Mouse (Mus musculus) adrenal gland, postnatal 25 days (tissue): ENCODE data around the gene Tpx2. TPM values are rescaled to one million over a fixed set of nuclear protein-coding genes. Genes with fewer than 3 reads are reported as not detected.

Source experiments
- DNase-seq: peaks from one replicate; pipeline ENCODE4 v3.0.0; 2021; ENCODE audit warnings: mixed read lengths
- total RNA-seq: library from RNA; stranded (reverse); gene quantifications from 2 replicates; pipeline ENCODE4 v1.2.3, GENCODE M21; 2021

The Tpx2 gene
- total RNA-seq, 1 experiment from 2014 or later, result 9.6 TPM

DNA sequence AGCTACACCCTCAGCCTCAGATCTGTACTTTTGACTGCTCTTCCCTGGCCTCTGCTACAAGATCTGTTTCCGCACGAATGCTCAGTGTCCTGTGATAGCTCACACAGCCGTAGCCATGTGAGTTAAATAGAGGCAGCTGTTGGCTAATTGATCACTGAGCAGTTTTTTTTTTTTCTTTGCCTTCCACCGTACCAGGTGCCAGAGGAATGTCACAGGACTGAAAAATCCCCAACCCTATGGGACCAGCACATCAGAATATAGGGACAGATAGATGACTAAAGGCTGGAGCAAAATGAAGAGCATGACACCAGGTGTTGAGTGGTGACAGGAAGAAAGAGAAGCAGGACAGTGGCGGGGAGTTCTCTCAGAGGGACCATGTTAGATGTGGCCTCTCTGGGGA lies 68.3 kb downstream of the Tpx2 start:
- DNase-seq, result no peak

DNA sequence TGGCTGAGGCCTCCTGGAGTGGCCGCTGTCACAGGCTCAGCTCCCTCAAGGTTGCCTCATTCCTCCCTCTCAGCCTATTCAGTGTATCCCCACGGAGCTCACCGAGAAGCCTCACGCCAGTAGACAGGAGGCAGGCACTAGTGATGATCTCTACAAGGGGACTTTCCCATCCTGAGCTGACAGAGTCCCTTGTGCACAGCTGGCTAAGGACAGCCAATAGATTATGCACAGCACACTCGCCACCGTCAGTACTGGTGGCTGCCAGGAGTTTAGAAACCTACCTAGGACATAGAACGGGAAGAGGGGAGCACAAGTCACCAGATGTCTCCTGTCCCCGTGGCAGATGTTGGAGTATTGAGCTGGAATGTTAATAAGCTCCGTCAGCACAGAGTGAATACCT lies 69.9 kb downstream of the Tpx2 start:
- no peak for DNase-seq

DNA sequence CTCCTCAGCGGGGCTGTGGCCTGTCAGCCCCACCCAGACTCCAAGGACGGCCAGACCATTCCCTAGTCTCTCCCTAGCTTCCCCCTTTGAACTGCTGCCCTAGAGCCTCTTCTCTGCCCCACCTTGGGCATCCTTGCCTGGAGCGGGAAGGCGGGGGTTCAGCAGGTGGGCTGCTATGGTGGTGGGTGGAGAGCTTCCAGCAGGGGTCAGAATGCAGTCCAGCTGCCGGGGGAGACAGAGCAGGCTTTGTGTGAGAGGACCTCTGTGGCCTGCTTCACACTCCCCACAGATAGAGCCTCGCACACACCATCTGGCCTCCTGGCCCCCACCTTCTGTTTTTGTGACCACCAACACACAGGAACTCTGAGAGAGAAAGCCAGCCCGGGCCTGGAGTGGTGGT lies 74.6 kb downstream of the Tpx2 start:
- no peak for DNase-seq

DNA sequence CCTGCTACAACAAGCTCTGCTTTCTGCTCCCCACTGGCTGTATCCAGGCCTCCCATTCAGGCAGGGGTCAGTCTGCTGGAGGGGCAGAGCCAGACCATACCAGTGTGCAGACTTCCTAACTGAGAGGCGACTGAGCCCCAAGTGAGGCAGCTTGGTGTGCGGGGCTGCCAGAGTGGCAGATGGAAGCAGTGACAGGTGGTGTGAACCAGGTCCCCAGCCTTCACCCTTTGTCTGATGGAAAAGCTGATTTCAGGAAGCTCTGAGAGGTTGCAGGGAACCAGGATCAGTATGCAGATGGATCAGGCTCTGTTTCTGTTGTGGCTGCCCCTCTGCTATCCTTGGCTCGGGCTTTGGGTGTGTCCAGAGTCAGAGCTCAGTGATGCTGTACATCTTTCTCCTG lies 75.9 kb downstream of the Tpx2 start:
- no peak for DNase-seq

DNA sequence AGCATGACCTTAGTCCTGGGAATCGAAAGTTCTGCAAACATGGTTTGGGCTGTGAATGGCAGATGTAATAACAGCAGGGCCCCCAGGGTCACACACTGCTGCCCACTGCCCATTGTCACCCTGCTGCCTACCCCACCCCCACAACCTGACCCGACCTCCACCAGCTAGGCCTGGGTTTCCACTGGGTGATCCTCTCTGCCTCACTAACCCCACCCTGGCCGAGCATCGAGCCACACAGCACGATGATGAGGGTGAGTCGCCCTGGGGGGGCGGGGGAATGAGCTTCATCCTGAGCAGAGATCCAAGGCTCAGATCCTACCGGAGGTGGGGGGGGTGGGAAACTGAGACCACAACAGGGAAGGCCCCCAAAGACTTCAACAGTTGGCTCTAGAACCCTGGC lies 76.4 kb downstream of the Tpx2 start:
- DNase-seq, result no peak

DNA sequence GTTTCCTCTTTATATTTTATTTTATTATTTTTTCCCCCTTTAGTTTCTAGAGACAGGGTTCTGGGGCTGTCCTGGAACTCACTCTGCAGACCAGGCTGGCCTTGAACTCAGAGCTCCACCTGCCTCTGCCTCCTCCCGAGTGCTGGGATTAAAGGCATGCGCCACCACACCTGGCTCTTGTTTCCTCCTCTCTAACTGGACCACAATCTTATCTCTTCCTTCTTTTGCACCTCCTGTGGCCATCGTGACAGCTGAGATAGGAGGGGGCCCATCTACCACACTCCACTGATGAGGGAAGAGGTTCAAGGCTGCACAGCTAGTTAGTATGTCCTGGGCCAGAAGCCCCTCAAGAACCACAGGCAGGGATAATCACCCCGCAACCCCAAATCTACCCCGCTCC lies 76.8 kb downstream of the Tpx2 start:
- DNase-seq, result no peak

DNA sequence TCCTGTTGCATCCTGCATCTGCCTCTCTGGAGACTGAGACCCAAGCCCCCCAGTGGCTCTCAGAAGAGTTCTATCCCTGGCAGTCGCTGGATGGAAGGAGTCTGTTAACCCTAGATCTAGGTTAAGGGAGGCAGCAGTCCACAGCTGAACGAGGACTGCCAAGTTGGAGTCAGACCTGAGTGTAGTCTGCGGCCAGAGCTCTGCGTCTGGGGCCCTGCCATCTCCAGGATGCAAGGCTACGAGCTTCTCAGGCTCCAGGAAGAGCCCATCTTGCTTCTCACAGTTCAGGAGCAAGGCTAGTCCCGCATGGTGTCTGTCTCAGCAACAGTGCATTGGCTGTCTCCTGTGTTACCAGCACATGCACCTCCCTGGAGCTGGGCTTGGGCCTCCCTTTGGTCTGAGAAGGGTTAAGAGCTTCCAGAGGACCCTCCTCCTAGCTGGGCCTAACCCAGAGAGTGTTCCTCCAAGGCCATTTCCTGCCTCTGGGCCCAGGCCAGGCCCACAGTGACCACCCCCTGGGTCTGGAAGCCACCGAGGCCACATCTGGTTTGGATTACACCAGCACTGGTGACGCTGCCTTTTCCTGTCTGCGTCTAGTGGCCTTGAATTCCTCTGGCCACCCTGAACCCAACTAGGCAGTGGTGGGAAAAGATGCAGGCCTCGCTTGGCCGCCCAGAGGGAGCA lies 77.6 kb downstream of the Tpx2 start:
- peak; percentile 69 for DNase-seq

DNA sequence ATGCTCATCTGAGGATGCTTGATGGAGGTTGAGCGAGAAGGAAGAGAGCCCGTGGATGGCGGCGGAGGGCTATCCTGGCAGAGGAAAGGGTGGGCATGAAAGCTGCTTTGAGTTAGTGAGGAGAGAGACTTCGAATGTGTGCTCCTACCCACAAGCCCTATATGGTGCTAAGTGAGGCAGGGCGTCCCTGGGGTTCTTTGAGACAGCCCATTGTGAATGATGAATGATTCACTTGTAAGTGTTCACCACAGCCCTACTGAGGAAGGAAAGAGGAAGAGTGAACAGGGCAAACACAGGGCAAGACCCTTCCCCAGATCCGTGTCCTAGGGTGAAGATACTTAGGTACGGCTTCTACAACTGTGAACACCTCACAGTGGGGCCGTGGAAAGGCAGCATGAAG lies 79.1 kb downstream of the Tpx2 start:
- DNase-seq, result no peak

DNA sequence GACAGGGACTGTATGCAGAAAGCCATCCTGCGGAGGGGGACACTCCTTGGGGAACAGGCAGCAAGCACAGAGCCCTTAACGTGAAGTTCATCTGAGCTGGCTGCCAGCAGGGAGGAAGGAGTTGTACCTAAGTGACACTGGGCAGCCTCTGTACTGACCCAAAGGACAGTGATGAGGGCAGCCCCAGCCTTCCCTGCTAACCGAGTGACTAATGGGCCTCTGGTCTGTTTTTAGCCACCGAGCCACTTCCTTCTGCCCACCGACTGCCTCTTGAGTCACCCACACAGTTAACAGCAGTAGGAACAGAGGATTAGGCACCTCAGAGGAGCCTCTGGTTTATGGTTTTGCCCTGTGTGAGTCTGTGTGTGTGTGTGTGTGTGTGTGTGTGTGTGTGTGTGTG lies 79.6 kb downstream of the Tpx2 start:
- DNase-seq, result no peak

DNA sequence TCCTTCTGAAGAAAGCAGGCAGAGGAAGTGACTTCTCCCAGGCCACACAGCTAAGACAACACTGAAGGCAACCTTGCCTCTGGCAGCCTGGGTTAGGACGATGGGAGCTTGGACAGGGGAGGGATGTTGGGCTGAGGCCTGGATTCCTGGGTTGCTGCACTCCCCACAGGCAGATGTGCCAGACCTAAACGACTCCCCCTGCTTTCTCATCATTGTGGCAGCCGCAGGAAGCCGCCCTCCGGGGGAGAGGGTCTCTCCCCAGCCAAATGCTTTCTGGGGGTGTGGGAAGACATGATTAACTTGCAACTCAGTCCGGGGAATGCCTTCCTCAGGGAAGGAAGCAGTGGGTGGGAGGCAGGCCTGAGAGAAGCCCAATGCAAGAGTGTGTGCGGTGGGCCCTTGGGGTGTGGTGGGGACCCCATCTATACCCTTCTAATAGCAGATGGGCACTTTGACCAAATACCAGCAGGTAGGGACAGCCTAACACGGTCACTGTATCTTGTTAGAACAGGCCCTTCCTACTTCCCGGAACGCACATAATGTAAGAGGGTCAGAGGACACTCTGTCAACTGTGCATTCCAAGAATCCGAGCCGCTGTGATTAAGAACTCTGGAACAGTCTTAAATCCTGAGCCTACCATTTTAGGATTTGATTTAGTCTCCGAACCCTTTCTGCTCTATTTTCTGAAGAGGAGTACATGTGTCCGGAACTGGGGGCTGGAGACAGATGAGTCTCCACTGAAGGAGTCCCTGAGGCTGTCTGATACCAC lies 80.6 kb downstream of the Tpx2 start:
- no peak for DNase-seq

DNA sequence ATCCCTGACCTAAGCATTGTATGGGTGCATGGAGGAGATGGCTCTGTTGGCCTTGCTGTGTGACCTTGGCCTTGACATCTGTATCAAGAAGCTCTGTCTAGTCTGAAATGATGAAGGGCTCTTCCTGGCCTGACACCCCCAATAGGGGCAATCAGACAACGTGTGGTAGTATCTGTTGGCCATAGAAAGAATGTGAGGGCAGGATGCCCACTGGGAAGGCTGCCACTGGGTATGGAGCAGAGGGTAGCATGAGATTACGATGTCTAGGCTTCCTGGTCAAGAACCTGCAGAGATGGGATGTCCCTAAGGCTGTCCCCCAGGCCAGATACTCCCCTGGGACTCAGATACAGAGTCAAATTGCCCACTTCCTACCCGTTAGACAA lies 81.2 kb downstream of the Tpx2 start:
- DNase-seq, result no peak

DNA sequence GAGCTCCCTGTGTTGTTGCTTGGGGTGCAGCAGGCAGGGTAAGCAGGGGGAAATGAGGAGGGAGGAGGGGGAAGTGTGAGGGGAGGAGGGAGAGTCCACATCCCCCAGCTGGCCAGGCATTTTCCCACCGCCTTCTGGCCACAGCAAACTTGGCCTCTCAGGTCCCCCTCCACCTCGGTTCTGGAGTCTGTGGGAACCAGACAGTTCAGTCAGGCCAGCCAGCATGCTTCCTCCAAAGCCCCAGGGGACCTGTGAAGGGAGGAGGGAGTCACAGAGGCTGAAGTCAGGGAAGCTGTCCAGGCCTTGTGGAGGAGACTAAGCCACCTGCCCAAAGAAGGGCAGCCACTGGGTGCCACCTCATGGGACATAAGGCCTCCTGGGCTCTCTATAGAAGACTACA lies 82.5 kb downstream of the Tpx2 start:
- DNase-seq, result no peak

DNA sequence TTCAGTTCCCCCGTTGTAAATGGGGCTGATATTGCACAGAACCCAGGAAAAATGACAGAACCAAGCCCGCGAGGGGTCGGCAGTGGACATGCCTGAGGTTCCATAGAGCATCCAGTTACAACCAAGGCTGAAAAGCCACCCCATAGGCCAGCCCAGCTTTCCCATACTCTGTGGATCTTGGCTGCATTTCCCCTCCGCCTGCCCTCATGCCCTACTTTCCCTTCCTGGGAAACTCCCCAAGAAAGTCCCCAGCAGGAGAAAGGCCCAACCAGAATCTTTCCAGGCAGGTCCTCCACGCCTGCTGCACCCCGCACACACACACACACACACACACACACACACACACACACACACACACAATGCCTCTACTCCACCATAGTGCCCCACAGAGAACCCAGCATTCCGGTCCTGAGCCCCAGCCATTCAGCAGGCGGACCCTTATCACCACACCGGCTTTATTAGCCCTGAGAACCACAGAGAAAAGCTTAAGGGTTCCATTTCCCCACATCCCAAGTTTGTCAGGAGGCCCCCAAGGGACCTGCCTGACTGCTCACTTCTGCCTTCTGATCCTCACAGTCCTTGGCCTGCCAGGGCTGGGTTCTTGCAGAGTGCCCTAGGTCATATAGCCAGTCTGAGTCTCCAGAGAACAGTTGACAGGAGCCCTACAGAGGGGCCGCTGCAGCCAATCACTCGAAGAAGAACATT lies 83.8 kb downstream of the Tpx2 start:
- no peak for DNase-seq

DNA sequence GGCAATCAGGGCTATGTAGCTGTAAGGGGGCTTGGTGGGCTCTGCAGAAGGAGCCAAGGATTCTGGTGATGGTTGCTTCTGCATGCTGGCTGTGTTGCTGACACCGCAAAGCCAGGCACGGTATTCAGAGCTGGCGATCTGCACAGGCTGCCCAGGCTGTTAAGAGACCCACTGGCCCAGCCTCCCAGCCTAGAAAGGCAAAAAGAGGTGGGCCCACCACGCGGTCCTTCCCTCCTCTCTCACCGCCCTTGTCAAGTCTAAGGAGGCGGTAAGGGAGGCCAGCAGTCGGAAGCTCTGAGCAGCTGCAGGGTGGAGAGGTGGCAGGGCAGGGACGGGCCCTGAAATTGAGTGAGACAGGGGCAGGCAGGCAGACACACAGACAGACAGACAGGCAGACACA lies 85.3 kb downstream of the Tpx2 start, which contains the start of gene Foxs1:
Foxs1 (minus strand) TSS at position 161 of the 400 bp plus-strand sequence.
- no peak for DNase-seq

DNA sequence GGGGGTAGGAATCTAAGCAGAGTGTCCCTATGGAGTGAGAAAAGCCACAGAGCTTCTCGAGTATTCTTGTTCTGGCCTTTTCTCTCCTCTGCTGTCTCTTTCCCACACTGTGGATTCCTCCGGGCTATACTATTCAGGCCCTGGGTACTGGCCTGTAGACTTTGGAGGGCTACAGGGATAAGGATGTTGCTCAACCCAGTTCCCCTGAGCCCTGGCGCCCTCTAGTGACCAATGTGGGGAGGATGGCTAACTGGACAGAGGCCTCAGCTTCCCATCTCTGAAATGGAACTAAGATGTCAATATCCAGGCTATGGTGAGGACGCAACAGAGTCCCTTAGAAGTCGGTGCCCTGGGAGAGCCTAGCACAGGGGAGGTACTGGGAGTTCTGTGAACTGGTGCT lies 85.8 kb downstream of the Tpx2 start:
- peak; percentile 78 for DNase-seq

DNA sequence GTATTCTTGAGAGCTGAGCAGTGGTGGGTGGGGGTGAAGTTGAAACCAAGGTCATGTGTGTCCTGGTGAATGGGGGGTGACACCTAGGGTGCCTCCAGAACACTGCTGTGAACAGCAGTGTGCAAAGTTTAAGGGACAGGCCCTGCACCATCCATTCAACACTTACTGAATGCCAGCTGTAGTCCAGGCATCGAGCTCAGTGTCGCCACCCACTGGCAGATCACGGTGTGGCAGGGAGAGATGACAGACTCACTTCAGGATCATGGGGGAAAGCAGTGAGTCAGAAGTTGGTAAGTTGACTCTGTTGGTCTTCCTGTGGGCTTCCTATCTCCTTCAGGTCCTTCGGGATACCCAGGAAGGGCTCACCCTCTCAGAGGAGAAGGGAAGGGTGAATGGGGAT lies 92.1 kb downstream of the Tpx2 start:
- DNase-seq, result peak; percentile 63

DNA sequence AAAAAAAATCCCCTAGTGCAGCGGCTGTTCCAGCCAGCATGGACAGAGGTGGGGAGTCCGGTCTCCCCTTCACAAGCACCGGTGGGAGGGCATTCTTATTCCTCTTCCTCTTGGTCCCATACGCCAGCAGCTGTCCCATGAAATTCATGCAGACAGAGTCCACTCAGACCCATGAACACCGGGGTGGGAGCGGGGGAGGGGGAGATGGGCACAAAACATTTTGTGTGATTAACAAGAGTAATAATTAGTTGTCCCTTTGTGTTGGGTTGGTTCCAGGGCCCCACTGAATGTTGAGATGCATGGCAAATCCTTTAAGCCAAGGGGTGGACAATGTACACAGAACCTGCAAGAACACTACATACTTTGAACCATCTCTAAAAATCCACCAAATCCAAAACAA lies 93.3 kb downstream of the Tpx2 start:
- no peak for DNase-seq

DNA sequence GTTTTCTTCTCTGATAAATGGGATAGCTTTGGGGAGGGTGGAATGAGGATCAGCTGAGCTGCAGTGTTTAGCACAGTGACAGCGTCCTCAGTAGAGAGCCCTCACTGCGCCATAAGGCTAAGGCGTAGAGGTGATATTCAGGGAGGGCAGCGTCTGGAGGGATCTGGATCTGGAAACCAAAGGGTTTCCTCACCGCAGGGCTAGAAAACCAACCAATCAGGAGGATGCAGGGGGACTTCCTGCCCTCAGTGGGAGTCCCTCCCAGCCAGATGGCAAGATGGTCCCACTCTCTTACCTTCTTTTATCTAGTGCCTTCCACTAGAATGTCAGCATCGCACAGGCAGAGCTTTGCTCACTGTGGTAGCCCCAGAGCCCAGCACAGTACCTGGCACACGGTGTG lies 94.0 kb downstream of the Tpx2 start:
- DNase-seq, result no peak

DNA sequence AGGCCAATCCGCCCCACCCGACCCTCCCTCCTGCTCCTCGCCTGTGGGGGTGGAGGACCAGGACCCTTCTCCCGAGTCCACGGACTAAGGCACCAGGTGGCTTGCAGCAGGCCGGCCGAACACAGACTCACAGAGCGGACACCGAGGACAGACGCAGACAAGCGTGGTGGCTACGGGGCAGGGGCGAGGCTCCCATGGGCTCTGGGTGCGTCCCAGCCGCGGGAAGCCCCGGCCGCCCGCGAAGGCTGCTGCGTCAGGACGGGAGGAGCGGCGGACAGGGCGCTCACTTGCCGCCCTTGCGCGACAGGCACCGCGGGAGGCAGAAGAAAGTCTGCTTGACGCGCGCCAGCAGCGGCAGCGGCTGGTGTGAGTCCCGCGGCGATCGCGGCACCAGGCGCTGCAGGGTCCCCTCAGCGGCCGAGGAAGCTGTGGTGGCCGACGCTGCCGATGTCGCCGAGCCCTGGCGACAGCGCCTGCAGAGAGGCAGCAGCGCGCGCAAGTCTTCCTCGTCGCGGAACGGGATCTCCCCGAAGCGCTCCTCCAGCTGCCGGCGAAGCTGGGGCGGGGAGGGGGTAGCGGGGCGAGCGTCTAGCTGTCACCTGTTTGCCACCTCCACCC lies 95.2 kb downstream of the Tpx2 start:
- DNase-seq, result peak; percentile 51

DNA sequence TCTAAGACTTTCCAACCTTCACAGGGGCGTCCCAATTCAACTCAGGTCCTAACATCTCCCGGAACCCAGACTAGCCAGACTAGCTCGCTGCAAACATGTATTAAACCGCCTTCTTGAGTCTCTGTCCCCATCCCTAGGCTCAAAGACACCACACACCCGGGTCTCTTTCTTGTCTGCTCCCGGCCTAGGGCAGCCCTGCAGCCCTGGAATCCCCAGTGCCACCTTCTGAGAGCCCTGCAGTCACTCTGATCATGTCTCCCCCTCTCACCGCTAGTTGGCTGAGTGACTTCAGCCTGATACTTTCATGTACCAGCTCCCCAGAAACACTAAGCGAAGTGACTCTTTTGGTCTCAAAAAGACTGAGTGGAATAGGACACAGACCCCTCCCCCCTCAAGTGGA lies 95.8 kb downstream of the Tpx2 start:
- DNase-seq, result no peak

DNA sequence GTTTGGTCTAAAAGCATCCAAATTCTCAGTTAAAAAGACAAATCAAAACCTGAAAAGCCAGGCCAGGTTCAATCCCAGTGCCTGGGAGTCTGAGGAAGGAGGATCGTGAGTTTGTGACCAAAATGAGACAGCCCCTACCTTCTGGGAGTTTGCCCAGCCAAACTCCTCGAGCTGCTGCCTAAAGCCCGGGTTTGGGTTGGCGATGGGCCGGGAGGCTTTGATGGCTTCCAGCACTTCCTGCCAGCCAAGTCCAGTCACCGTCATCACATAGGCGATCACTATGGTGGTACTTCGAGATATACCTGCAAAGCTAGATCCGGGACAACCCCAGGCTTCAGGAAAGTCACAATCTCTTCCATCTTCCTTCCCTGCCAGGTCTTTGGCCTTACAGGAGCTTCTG lies 96.2 kb downstream of the Tpx2 start:
- DNase-seq, result no peak
